Mouse (Mus musculus) testis, postnatal 14 days (tissue): Measurements from ENCODE around the gene Hydin.
"Not testable (repeated sequence)": the region's sequence is repeated elsewhere in the genome, so short reads cannot be mapped to it uniquely, and the experiment has no call there.

Source experiments
- DNase-seq: peaks from one replicate; pipeline ENCODE4 v3.0.0; 2021; ENCODE audit warnings: low spot score

Hydin gene

DNA sequence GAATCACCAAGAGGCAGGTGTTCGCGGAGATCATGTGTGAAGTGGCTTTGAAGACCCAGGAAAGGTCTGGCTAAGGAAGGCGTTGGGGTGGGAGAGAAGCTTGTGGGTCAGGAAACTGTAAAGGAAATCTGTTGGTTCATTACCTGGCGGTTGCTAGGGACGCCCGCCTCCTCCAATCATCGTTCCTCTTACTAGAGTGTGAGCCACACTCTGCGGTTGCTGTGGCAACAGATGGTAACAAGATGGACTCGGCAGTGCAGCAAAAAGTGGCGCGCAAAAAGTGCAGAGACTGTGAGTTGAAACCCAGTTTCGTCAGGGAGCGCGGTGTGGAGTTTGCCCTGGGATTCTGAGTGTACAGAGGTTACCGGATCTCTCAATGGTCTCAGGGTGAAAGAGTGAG is at the start of gene Hydin:
Gene Hydin (plus strand): TSS at position 237 of the 400 bp plus-strand sequence.
- DNase-seq: peak; percentile 84

DNA sequence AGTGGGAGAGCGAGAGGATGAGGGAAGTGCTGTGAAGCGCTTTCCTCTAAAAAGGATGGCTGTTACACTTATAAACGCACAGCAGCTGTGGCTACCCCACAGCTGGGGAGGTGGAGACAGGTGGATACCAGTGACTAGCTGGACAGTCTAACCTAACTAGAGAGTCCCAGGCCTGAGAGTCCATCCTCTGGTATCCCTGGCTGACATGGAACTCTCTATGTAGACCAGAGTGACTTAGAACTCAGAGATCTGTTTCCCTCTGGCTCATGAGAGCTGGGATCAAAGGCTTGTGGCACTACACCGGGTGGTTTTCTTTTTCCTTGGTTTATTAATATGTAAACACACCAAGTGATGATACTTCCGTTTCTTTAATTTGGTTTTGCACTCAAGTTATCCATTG is 49.6 kb upstream of the Hydin start:
- DNase-seq: no peak

GRCm38 (mm10) chr8:110217681-110218131 is 49.1 kb upstream of the Hydin start:
- DNase-seq: peak; percentile 99

DNA sequence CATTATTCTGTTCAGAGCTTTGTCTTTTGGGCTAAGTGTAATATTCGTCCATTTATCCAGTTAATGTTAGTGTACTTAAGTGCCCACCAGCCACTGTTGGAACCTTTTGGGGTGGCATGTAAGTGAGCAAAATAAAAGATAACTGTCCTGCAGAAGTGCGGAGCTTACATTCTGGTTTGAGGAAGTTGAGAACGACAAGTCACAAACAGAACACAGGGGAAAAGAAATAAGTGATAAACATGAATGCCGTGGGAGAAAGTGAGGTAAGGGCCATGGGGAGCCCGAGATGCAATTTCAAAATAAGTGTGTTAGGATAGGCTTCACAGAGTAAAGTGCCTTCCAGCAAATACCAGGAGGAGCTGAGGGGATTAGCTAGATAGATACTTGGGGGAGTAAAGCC is 48.3 kb upstream of the Hydin start:
- DNase-seq: no peak

DNA sequence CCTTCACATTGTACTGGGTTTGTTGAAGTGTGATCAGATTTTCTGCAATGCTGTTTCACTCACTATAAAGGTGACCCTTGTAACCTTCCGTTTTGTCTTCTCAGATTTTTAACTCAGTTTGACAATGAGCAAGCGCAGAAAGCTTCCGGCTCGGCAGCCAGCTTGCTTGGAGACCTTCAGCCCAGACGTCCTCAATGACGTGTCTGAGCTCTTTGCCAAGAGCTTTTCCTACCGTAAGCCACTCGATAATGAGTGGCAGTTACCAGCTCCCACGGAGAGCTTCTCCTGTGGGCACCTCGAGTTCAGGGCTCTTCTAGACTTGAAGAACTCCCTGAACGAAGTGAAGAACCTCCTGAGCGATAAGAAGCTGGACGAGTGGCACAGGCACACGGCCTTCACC is 45.8 kb upstream of the Hydin start:
- no peak for DNase-seq

DNA sequence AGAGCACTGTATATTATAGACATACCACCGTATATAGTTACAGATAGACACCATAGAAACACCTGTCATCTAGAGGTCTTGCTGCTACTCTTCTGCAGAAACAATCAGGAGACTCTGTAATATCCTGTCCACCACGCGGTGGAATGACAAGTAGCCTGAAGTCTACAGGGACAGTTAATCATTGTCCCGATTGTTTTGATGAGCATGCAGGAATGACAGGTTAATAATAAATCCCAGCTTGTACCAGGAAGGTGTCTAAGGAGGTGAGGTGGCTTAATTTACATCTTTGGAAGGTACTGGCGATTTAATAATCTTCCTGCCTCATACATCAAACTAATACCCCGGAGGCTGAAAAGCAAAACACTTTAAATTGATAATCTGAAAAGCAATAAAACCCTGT is 36.0 kb upstream of the Hydin start:
- DNase-seq: no peak

GRCm38 (mm10) chr8:110242278-110243177 is 24.2 kb upstream of the Hydin start:
- DNase-seq: no peak

GRCm38 (mm10) chr8:110244566-110244965 is 22.2 kb upstream of the Hydin start:
- no peak for DNase-seq

DNA sequence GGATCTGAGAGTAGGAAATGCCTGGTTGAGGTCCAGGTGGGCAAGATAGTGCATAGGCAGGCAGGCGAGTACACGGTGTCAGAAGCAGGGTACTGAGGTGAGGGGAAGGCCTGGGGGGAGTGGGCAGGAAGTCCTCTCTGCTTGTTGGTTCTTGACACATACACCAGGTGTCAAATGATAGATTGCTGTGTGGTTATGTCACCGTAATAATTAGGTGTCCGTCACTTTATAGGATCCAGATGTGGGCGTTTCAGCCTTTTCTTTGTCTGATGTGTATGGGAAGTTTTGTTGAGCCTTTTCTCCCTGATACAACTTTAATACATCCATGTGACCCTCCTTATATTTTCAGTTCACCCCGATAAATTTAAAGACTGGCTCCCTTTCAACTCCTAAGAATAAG is 19.5 kb upstream of the Hydin start:
- no peak for DNase-seq

- DNase-seq: no peak
Observed at GRCm38 (mm10) chr8:110253986-110254385, 12.8 kb upstream of the Hydin start.

- DNase-seq: no peak
Observed at GRCm38 (mm10) chr8:110265796-110266305, 926 bp upstream of the Hydin start.

- no peak for DNase-seq
Observed at GRCm38 (mm10) chr8:110267268-110267667, 491 bp downstream of the Hydin start.

DNA sequence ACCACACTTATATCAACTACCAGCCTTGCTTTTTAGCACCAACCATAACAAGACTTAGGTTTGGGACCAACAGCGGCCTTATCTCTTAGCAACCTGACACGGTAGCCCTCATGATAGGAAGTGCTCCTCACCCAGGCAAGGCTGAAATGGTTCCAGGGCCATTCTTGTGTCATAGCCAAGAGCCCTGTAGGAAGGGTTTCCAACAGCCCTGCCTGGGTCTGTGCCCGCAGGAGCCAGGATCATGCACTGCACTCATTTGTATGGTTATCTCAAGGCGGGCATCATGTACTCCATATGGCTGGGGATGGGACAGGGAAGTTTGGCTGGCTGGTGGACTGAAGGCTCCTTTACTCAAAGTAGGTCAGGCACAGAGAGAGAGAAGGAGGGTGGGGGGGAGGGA is 3.9 kb downstream of the Hydin start:
- DNase-seq: no peak

GRCm38 (mm10) chr8:110273394-110273793 is 6.6 kb downstream of the Hydin start:
- no peak for DNase-seq

DNA sequence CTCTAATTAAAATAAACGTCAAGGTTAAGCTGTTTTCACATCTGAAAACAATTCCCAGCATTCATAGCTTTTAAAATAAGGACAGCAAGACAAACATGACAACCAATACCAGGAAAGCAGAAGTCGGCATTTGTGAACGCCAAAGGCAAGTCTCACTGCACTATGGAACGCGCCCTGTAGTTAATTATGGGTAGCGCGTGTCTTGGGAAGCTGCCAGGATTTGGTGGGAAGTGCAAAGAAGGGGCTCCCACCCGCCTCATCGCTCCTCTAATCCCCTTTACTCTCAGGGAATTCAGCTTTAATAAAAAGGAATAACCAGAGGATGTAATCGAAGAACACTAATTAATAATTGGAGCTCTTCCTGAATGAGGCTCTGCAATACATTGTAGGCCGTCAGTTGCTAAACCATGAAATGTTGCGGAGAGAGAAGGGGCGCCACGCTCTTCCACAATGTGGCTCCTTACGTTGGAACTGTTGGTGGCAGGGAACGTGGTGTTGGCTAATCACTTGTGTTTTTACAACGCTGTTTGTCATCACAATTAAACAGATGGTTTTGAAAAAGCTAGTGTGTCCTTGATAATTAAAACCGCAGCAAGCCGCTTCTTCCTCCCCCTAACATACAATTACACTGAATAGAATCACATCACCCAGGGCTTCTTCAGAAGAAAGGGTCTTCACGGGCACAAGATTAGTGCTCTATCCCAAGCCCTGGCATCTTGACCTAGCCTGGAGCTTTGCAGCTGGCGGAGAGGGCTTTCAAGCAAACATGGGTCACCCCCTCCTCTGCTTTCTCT is 8.9 kb downstream of the Hydin start:
- DNase-seq: no peak

DNA sequence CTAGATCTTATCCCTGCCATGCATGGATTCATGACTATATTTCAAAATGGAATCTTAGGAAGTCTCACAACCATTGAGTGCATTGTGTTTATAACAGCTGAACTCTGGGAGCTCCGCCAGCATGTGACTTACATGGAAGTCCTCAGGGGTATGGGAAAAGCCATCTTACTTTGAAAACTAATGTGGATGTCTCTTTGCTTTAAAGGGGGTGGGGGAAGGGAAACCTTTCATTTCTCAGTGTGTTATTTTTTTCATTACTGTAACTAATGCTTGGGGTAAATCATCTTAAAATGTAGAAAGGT is 9.4 kb downstream of the Hydin start:
- no peak for DNase-seq

GRCm38 (mm10) chr8:110312715-110313114 is 45.9 kb downstream of the Hydin start:
- no peak for DNase-seq

- no peak for DNase-seq
Observed at GRCm38 (mm10) chr8:110315826-110316225, 49.0 kb downstream of the Hydin start.

DNA sequence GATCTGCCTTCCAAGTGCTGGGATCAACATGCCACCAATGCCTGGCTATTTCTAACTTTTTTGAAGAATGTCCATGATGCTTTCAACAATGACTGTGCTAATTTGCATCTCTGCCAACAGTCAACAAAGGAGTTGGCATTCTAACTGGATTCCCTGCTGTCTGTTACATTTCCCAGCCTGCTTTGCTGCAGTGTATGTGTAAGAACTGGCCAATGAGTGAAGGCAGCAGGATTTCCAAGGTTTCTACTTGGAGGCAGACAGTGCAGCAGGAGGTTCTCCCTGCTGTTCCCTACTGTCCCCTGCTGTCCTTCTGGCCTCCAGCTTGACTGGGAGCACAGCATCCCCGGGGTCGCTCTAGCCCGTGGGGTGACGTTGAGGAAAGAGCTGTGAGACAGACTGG is 52.8 kb downstream of the Hydin start:
- DNase-seq: no peak

GRCm38 (mm10) chr8:110321446-110321845 is 54.7 kb downstream of the Hydin start:
- no peak for DNase-seq

GRCm38 (mm10) chr8:110323981-110324574 is 57.3 kb downstream of the Hydin start:
- DNase-seq: no peak

GRCm38 (mm10) chr8:110327120-110327519 is 60.3 kb downstream of the Hydin start:
- DNase-seq: not testable (repeated sequence)

- DNase-seq: no peak
Observed at GRCm38 (mm10) chr8:110333376-110333775, 66.6 kb downstream of the Hydin start.
